Mouse (Mus musculus) liver, embryonic 15.5 days (tissue): ENCODE data around the gene Boc. TPM values are rescaled to one million over a fixed set of nuclear protein-coding genes. Genes with fewer than 3 reads are reported as not detected.

Source experiments
- ATAC-seq: fragments of 200-750 bp; cut with Nextera tagmentation; 2 replicates; pipeline ENCODE4 v1.8.0; 2017; ENCODE audit warnings: moderate number of reproducible peaks, mild to moderate bottlenecking, moderate library complexity; ENCODE audit not compliant: insufficient read depth
- H3K27ac ChIP-seq: fragments of 300-500 bp; sonication (generic); replicated peaks from 2 replicates; pipeline ENCODE4 v1.5.1; 2015; ENCODE audit warnings: mild to moderate bottlenecking, inconsistent platforms
- H3K27me3 ChIP-seq: fragments of 300-500 bp; sonication (generic); 2 replicates; pipeline ENCODE4 v1.6.1; 2015; ENCODE audit warnings: mild to moderate bottlenecking, inconsistent platforms
- H3K36me3 ChIP-seq: fragments of 300-500 bp; sonication (generic); replicated peaks from 2 replicates; pipeline ENCODE4 v1.6.1; 2015; ENCODE audit warnings: moderate library complexity, mild to moderate bottlenecking, inconsistent platforms
- H3K4me1 ChIP-seq: fragments of 300-500 bp; sonication (generic); replicated peaks from 2 replicates; pipeline ENCODE4 v1.6.1; 2015; ENCODE audit warnings: inconsistent platforms
- H3K4me2 ChIP-seq: fragments of 300-500 bp; sonication (generic); 2 replicates; pipeline ENCODE4 v1.6.1; 2015; ENCODE audit warnings: moderate library complexity, mild to moderate bottlenecking, inconsistent platforms
- H3K4me3 ChIP-seq: fragments of 300-500 bp; sonication (generic); replicated peaks from 2 replicates; pipeline ENCODE4 v1.5.1; 2015; ENCODE audit warnings: mild to moderate bottlenecking, inconsistent platforms
- H3K9ac ChIP-seq: fragments of 300-500 bp; sonication (generic); 2 replicates; pipeline ENCODE4 v1.6.1; 2015; ENCODE audit warnings: moderate library complexity, mild to moderate bottlenecking, inconsistent platforms
- H3K9me3 ChIP-seq: fragments of 300-500 bp; sonication (generic); replicated peaks from 2 replicates; pipeline ENCODE4 v1.6.1; 2016; ENCODE audit warnings: inconsistent platforms
- WGBS: fragments of 180-500 bp; shearing (Covaris S2); methylation state at CpG from one replicate; pipeline ENCODE4 v1.1.7; 2015; ENCODE audit warnings: mixed read lengths; ENCODE audit not compliant: insufficient replicate concordance; 5-methylcytosine and 5-hydroxymethylcytosine counted together
- polyA plus RNA-seq: library from polyadenylated mRNA; unstranded; fragments of >200 nt; fragmentation: Nextera tagmentation; extraction: Ambion mirVana; gene quantifications from 2 replicates; pipeline ENCODE4 v1.2.1, GENCODE M21; 2015

Boc gene
- polyA plus RNA-seq, 1 experiment from 2014 or later = 0.59 TPM

DNA sequence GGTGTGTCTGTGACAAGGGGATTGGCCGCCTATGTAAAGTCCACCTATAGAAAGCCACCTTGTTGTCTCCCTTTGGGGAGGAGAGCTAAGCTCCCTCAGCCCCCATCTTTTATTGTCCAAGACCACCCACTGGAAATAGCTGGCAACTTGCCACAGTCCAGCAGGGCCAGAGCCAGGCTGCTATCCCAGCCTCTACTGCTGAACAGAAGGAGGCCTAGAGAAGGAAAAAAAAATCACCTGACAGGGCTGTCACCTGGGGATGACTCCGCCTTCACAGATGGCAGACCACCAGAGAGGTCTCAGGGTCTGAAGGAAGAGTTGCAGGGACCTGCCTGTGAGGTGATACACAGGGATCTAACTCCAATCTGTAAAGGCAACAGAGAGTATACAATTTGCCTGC, 6.7 kb downstream of the Boc start:
- no peak overlapping the region for H3K27ac ChIP-seq
- no peak overlapping the region for H3K4me2 ChIP-seq
- peaks cover 16% of the 10 kb centered on the region for H3K27me3 ChIP-seq
- ATAC-seq = no peak
- H3K9me3 ChIP-seq = no peaks in the 10 kb centered on the region
- no peak overlapping the region for H3K9ac ChIP-seq
- no peaks in the 10 kb centered on the region for H3K4me1 ChIP-seq
- no peak overlapping the region for H3K4me3 ChIP-seq
- WGBS = 47% methylated on average over 2 of the region's 2 CpGs
- H3K36me3 ChIP-seq = no peaks in the 10 kb centered on the region

DNA sequence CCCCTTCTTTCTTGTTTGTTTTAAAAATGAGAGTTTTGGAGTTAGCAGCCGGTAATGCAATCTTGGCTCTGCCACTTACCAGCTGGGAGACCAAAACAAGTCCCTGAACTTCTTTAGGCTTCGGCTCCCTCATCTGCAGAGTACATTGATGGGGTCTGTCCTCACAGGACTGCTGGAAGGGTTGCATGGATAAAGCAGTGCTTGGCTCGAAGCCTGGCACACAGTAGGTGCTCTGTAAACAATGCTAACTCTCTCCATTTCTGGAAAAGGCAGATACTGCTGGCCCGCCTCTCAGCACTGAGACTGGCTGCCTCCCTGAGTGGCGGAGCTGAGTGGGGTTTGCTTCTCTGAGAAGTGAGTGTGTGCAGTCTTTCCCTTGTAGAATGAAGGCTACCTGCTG, 7.2 kb downstream of the Boc start:
- Histone ChIP-seq H3K4me3 (no peak overlapping the region), H3K4me1 (no peaks in the 10 kb centered on the region), H3K4me2 (no peak overlapping the region), H3K27me3 (peaks cover 10% of the 10 kb centered on the region), H3K9ac (no peak overlapping the region), H3K9me3 (no peaks in the 10 kb centered on the region), H3K36me3 (no peaks in the 10 kb centered on the region), H3K27ac (no peak overlapping the region)
- no peak for ATAC-seq
- WGBS = 52% methylated on average over 5 of the region's 5 CpGs

DNA sequence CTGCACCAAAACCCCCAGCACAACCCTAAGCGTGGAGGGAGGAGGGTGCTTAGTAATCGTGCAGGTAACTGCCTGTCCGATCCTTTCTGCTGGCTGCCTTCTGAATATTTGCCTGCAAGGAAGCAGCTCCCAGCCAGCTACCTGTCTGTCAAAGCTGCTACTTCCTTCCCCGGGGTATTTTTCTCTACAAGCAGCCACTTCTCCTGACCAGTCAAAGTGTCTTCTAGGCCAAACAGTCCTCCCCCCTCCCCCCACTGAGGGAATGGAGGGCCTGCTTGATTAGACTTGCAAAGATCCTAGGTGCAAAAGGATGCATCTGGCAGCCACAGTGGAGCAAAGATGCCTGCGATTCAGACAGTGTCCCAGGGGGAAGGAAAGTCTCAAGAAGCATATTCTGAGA, 7.9 kb downstream of the Boc start:
- Histone ChIP-seq H3K4me3 (no peak overlapping the region), H3K9ac (no peak overlapping the region)
- 10% methylated on average over 5 of the region's 5 CpGs for WGBS

DNA sequence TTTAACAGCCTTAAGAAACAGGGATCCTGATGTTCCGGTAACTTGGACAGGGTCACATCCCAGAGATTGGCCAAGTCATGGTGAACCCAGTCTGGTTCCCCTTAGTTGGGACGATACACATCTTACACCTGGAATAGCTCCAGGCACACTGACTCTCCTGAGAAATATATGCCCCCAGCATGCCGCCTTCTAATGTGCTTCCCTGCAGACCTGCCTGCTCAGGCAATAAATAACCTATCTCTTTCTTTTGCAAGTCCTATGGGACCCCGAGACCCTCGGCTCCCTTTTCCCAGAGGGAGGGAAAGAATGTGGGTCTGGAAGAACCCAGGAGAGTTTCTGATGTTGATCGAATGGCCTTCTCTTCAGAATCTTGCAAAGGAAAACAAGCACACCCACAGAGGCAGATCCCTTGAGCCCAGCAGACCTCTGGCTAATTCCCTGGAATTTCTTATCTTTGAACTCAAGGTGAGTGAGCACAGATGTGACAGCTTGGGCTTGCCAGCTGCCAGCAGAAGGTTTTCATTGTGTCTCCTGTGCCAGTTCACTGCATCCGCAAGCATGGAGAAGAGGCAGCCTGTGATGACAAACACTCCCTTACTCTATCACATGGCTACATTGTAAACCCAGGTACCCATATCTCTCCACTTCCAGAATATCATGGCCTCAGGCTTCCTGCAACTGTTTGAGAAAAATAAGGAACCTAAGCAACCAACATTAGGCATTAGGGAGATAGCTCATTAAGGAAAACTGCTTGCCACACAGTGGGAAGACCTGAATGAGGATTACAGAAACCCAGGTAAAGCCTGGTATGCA, 8.6 kb downstream of the Boc start:
- Histone ChIP-seq H3K9ac (no peak overlapping the region), H3K27me3 (no peaks in the 10 kb centered on the region), H3K4me1 (no peaks in the 10 kb centered on the region), H3K4me2 (no peak overlapping the region), H3K4me3 (no peak overlapping the region), H3K9me3 (no peaks in the 10 kb centered on the region), H3K27ac (no peak overlapping the region), H3K36me3 (no peaks in the 10 kb centered on the region)
- WGBS = 52% methylated on average over 7 of the region's 7 CpGs
- ATAC-seq = no peak

More for the DNA sequence above, 7.9 kb downstream of the Boc start:
- Histone ChIP-seq H3K9me3 (no peaks in the 10 kb centered on the region), H3K36me3 (no peaks in the 10 kb centered on the region), H3K4me1 (no peaks in the 10 kb centered on the region), H3K27ac (no peak overlapping the region), H3K4me2 (no peak overlapping the region), H3K27me3 (peaks cover 4% of the 10 kb centered on the region)
- ATAC-seq = no peak

DNA sequence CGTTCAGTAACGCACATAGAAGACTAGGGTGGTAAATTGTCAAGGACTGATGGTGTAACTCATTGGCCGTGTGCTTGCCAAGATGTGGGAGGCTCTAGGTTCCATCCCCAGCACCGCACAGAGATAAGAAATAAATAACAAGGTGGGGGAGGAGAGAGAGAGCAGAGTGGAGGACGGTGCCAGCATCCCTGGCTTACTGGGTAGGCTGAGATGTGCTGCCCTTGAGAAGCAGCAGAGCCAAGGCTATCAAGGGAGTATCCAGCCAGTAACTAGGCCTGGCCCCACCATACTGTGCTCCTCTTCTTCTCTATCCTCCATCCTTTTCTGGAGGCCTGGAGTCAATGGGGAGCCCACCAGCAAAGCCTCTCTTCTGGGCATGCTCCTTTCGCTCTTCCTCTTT, 9.3 kb downstream of the Boc start:
- Histone ChIP-seq H3K36me3 (no peaks in the 10 kb centered on the region), H3K4me3 (no peak overlapping the region), H3K4me1 (no peaks in the 10 kb centered on the region), H3K27me3 (no peaks in the 10 kb centered on the region), H3K27ac (no peak overlapping the region), H3K9ac (no peak overlapping the region), H3K9me3 (no peaks in the 10 kb centered on the region), H3K4me2 (no peak overlapping the region)
- ATAC-seq = no peak
- WGBS = 60% methylated on average over 6 of the region's 6 CpGs

DNA sequence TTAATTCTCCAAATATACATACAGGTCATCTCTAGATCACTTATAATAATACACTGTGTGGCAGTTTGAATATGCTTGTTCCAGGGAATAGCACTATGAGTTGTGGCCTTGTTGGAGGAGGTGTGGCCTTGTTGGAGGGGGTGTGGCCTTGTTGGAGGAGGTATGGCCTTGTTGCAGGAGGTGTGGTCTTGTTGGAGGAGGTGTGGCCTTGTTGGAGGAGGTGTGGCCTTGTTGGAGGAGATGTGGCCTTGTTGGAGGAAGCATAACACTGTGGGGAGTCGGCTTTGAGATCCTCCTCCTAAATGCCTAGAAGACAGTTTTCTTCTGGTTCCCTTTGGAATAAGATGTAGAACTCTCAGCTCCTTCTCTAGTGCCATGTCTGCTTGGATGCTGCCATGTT, 10.7 kb downstream of the Boc start:
- Histone ChIP-seq H3K27me3 (no peaks in the 10 kb centered on the region), H3K9ac (no peak overlapping the region), H3K27ac (no peak overlapping the region), H3K4me3 (no peak overlapping the region), H3K9me3 (no peaks in the 10 kb centered on the region), H3K36me3 (no peaks in the 10 kb centered on the region), H3K4me2 (no peak overlapping the region), H3K4me1 (no peaks in the 10 kb centered on the region)
- 62% methylated on average over 1 of the region's 1 CpGs for WGBS
- no peak for ATAC-seq

DNA sequence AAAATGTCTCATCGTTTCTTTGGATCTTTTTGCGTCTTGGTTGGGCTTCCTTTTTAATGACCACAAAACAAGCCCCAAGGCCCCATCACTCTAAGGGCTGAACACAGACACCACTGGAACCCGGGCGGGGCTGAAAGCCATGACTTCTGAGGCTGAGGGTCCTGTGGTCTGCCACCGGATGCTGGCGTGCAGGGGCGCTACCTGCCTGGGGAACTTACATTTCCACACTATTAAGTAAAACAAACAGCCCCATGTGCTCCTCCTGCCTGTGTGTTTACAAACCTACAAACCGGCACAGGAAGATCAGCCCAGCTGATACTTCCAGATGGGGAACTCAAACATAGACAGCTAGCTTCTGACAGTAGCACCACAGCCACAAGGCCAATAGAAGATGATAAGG, 11.9 kb downstream of the Boc start:
- no peak overlapping the region for H3K27ac ChIP-seq
- WGBS = 11% methylated on average over 8 of the region's 8 CpGs
- H3K9me3 ChIP-seq = no peaks in the 10 kb centered on the region
- H3K9ac ChIP-seq = no peak overlapping the region
- H3K4me3 ChIP-seq = no peak overlapping the region
- H3K4me2 ChIP-seq = no peak overlapping the region
- no peak for ATAC-seq
- no peaks in the 10 kb centered on the region for H3K36me3 ChIP-seq
- no peaks in the 10 kb centered on the region for H3K4me1 ChIP-seq
- H3K27me3 ChIP-seq = no peaks in the 10 kb centered on the region

DNA sequence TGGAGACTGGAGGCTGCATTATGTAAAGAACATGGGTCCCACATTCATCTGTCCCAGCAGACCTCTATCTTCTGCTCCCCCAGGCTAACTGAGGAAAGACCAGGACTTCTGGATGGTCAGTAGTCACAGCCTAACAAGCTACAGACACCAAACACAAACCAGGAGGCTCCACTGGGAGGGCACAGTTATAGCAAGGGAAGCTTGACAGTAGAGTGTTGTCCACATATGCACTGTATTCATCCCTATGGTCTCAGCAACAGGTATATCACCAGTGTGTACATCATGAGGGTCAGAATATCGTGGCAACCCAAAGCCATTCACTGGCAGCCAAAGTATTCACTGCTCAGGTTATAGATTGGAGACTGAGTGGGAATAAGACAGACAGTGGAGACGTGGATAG, 12.8 kb downstream of the Boc start:
- H3K4me3 ChIP-seq = no peak overlapping the region
- 38% methylated on average over 2 of the region's 2 CpGs for WGBS

DNA sequence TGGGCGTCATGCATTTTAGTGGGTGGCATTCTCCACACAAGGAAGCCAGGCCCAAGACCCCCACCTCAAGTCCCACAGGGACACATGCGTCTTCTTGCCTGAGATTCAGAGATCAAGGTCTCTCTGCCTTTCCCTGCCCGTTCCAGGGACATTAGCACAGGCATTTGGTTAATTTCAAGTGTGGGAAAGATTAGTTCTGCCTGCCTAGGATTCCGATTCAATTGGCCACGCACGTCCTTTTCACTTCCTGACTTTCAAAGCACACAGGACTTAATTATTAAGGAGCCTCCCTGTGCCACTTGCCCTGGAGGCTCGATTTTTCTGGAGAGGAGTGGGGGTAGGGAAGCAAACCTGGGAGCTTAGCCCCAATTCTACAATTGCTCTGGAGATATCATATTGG, 13.5 kb downstream of the Boc start:
- Histone ChIP-seq H3K27ac (no peak overlapping the region), H3K9ac (no peak overlapping the region), H3K36me3 (no peaks in the 10 kb centered on the region), H3K4me3 (no peak overlapping the region), H3K27me3 (no peaks in the 10 kb centered on the region), H3K4me2 (no peak overlapping the region), H3K9me3 (no peaks in the 10 kb centered on the region), H3K4me1 (no peaks in the 10 kb centered on the region)
- WGBS = 49% methylated on average over 7 of the region's 7 CpGs
- no peak for ATAC-seq

More for the DNA sequence above, 12.8 kb downstream of the Boc start:
- H3K4me1 ChIP-seq = no peaks in the 10 kb centered on the region
- no peaks in the 10 kb centered on the region for H3K36me3 ChIP-seq
- no peak for ATAC-seq
- H3K9ac ChIP-seq = no peak overlapping the region
- H3K4me2 ChIP-seq = no peak overlapping the region
- H3K27me3 ChIP-seq = no peaks in the 10 kb centered on the region
- H3K9me3 ChIP-seq = no peaks in the 10 kb centered on the region
- H3K27ac ChIP-seq = no peak overlapping the region

DNA sequence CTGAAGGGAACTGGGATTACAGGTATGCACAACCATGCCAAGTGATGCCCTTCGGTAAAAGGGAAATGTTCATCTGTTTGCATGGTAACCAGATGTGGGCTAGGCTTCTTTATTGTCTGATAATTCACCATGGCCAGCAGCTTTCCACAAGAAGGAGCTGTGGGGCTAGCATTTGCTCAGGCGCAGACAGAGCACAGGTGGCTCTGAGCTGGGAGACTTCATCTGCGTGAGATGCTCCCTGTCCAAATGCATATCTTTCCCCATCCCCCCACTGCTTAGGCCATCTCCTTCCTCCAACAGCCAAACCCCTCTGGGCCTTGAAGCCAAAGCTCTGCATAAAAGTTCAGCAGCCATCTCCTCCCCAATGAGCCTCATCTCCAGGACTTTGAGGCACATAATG, 15.6 kb downstream of the Boc start:
- H3K27ac ChIP-seq = no peak overlapping the region
- no peak for ATAC-seq
- H3K9ac ChIP-seq = no peak overlapping the region
- no peaks in the 10 kb centered on the region for H3K36me3 ChIP-seq
- no peak overlapping the region for H3K4me2 ChIP-seq
- 49% methylated on average over 3 of the region's 3 CpGs for WGBS
- H3K27me3 ChIP-seq = no peaks in the 10 kb centered on the region
- H3K9me3 ChIP-seq = no peaks in the 10 kb centered on the region
- no peaks in the 10 kb centered on the region for H3K4me1 ChIP-seq
- no peak overlapping the region for H3K4me3 ChIP-seq

DNA sequence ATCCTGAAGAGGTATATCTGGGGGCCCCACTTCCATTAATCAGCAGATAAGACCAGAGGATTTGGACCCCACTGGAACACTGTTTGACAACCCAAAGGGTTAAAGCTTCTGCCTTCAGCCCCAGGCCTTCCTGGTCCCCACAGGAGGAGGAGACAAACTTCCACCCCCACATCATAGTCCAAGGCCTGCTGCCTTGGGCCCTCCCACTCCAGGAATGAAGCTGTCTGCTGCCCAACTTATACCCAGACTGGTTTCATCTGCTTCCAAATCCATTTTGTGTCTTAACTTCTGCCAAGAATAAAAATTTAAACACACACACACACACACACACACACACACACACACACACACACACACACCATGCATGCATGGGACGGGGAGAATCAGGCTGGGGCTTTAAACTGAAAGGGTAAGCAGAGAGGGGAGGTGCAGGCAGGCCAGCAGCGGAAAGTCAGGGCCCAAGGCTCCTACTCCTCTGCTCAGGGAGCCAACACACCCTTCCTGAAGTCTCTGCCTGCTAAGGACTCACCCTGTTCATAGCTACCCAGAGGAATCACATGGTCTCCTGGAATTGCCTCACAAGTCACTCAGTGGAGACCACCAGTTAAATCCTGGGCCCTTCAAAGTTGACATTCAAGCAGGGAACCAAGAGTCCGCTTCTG, 16.5 kb downstream of the Boc start:
- Histone ChIP-seq H3K27ac (no peak overlapping the region), H3K9ac (no peak overlapping the region), H3K9me3 (no peaks in the 10 kb centered on the region), H3K36me3 (no peaks in the 10 kb centered on the region), H3K4me2 (no peak overlapping the region), H3K4me1 (no peaks in the 10 kb centered on the region), H3K4me3 (no peak overlapping the region), H3K27me3 (no peaks in the 10 kb centered on the region)
- no peak for ATAC-seq
- 45% methylated on average over 3 of the region's 3 CpGs for WGBS
